Mouse (Mus musculus) kidney, adult 2 months (tissue): Measurements from ENCODE around the gene Pmm2.

Source experiments
- CTCF ChIP-seq: fragments of 200-500 bp; conservative IDR thresholded peaks from 2 replicates; pipeline ENCODE4 v1.5.1; 2011; ENCODE audit warnings: low read depth, mild to moderate bottlenecking, control low read depth, low read length, moderate library complexity, mixed read lengths; ENCODE audit not compliant: insufficient read depth, insufficient read length
- POLR2A ChIP-seq: fragments of 200-500 bp; IDR thresholded peaks from one replicate; pipeline ENCODE4 v1.6.1; 2011; ENCODE audit warnings: low read depth, low read length, control low read depth

GRCm38 (mm10) chr16:8691206-8691605 lies 53.7 kb downstream of the Pmm2 start:
- TF ChIP-seq CTCF = no peak
- TF ChIP-seq POLR2A = no peak
